Mouse (Mus musculus) erythroblast, embryonic 14.5 days (primary cell): ENCODE data around the gene Pam. TPM values are rescaled to one million over a fixed set of nuclear protein-coding genes. Genes with fewer than 3 reads are reported as not detected.

ENCODE experiments used
- H3K27me3 ChIP-seq: 2 replicates; pipeline ENCODE4 v1.6.1; 2012; ENCODE audit warnings: inconsistent platforms; ENCODE audit not compliant: control insufficient read depth
- H3K36me3 ChIP-seq: 2 replicates; pipeline ENCODE4 v1.6.1; 2012; ENCODE audit warnings: mild to moderate bottlenecking, inconsistent platforms; ENCODE audit not compliant: control insufficient read depth
- H3K4me1 ChIP-seq: 2 replicates; pipeline ENCODE4 v1.6.1; 2012; ENCODE audit warnings: inconsistent platforms; ENCODE audit not compliant: control insufficient read depth
- H3K4me3 ChIP-seq: replicated peaks from 2 replicates; pipeline ENCODE3; 2012; ENCODE audit warnings: moderate library complexity, mild to moderate bottlenecking, inconsistent platforms
- H3K9me3 ChIP-seq: 2 replicates; pipeline ENCODE4 v1.6.1; 2012; ENCODE audit warnings: low read length, inconsistent platforms, mixed read lengths; ENCODE audit not compliant: control insufficient read depth
- GATA1 ChIP-seq: IDR thresholded peaks from 2 replicates; pipeline ENCODE4 v1.6.1; 2012; ENCODE audit warnings: low read length, inconsistent platforms, mixed read lengths
- TAL1 ChIP-seq: IDR thresholded peaks from 3 replicates; pipeline ENCODE4 v1.6.1; 2012; ENCODE audit warnings: low read length, inconsistent platforms, mixed read lengths
- polyA plus RNA-seq: library from polyadenylated mRNA; stranded (reverse); fragments of >175 nt; gene quantifications from 2 replicates; pipeline ENCODE4 v1.2.3, GENCODE M21; 2012

Pam gene
- polyA plus RNA-seq, 1 experiment: 0.12 TPM

- no peaks in the 10 kb centered on the region for H3K27me3 ChIP-seq
- H3K9me3 ChIP-seq: no peaks in the 10 kb centered on the region
Observed at GRCm38 (mm10) chr1:98083508-98083907, 11.9 kb downstream of the Pam start.

GRCm38 (mm10) chr1:98082988-98083387 is 12.5 kb downstream of the Pam start:
- H3K27me3 ChIP-seq: no peaks in the 10 kb centered on the region

More at GRCm38 (mm10) chr1:98083508-98083907, 11.9 kb downstream of the Pam start:
- H3K36me3 ChIP-seq: no peaks in the 10 kb centered on the region
- TF ChIP-seq TAL1 (no peak), GATA1 (no peak)
- no peak overlapping the region for H3K4me3 ChIP-seq
- no peaks in the 10 kb centered on the region for H3K4me1 ChIP-seq

GRCm38 (mm10) chr1:98080431-98080830 is 15.0 kb downstream of the Pam start:
- H3K27me3 ChIP-seq: no peaks in the 10 kb centered on the region
- no peaks in the 10 kb centered on the region for H3K36me3 ChIP-seq
- no peak for TF ChIP-seq TAL1
- TF ChIP-seq GATA1: no peak
- H3K9me3 ChIP-seq: no peaks in the 10 kb centered on the region
- no peak overlapping the region for H3K4me3 ChIP-seq
- H3K4me1 ChIP-seq: no peaks in the 10 kb centered on the region

More at GRCm38 (mm10) chr1:98082988-98083387, 12.5 kb downstream of the Pam start:
- Histone ChIP-seq H3K36me3 (no peaks in the 10 kb centered on the region), H3K9me3 (no peaks in the 10 kb centered on the region), H3K4me3 (no peak overlapping the region), H3K4me1 (no peaks in the 10 kb centered on the region)
- TF ChIP-seq GATA1 (no peak), TAL1 (no peak)

- no peaks in the 10 kb centered on the region for H3K36me3 ChIP-seq
- TF ChIP-seq GATA1: no peak
- TF ChIP-seq TAL1: no peak
- H3K4me3 ChIP-seq: no peak overlapping the region
- H3K4me1 ChIP-seq: no peaks in the 10 kb centered on the region
- H3K9me3 ChIP-seq: no peaks in the 10 kb centered on the region
- H3K27me3 ChIP-seq: no peaks in the 10 kb centered on the region
Observed at GRCm38 (mm10) chr1:98079640-98080039, 15.8 kb downstream of the Pam start.

- Histone ChIP-seq H3K4me1 (no peaks in the 10 kb centered on the region), H3K27me3 (no peaks in the 10 kb centered on the region), H3K9me3 (no peaks in the 10 kb centered on the region), H3K4me3 (no peak overlapping the region), H3K36me3 (no peaks in the 10 kb centered on the region)
- TF ChIP-seq GATA1: no peak
- TF ChIP-seq TAL1: no peak
Observed at GRCm38 (mm10) chr1:98078735-98079134, 16.7 kb downstream of the Pam start.

GRCm38 (mm10) chr1:98073826-98074225 is 21.6 kb downstream of the Pam start:
- no peak for TF ChIP-seq GATA1
- TF ChIP-seq TAL1: no peak
- Histone ChIP-seq H3K36me3 (no peaks in the 10 kb centered on the region), H3K4me3 (no peak overlapping the region), H3K9me3 (no peaks in the 10 kb centered on the region), H3K27me3 (no peaks in the 10 kb centered on the region), H3K4me1 (no peaks in the 10 kb centered on the region)

- TF ChIP-seq GATA1 (no peak), TAL1 (no peak)
- no peaks in the 10 kb centered on the region for H3K9me3 ChIP-seq
- no peaks in the 10 kb centered on the region for H3K36me3 ChIP-seq
- H3K4me3 ChIP-seq: no peak overlapping the region
- no peaks in the 10 kb centered on the region for H3K27me3 ChIP-seq
- no peaks in the 10 kb centered on the region for H3K4me1 ChIP-seq
Observed at GRCm38 (mm10) chr1:98073127-98073526, 22.3 kb downstream of the Pam start.

GRCm38 (mm10) chr1:98072045-98072444 is 23.4 kb downstream of the Pam start:
- H3K9me3 ChIP-seq: no peaks in the 10 kb centered on the region
- TF ChIP-seq GATA1 (no peak), TAL1 (no peak)
- no peaks in the 10 kb centered on the region for H3K4me1 ChIP-seq
- no peak overlapping the region for H3K4me3 ChIP-seq
- no peaks in the 10 kb centered on the region for H3K36me3 ChIP-seq
- no peaks in the 10 kb centered on the region for H3K27me3 ChIP-seq

- no peaks in the 10 kb centered on the region for H3K4me1 ChIP-seq
- TF ChIP-seq GATA1: no peak
- no peak for TF ChIP-seq TAL1
- no peaks in the 10 kb centered on the region for H3K9me3 ChIP-seq
- H3K4me3 ChIP-seq: no peak overlapping the region
- H3K36me3 ChIP-seq: no peaks in the 10 kb centered on the region
- no peaks in the 10 kb centered on the region for H3K27me3 ChIP-seq
Observed at GRCm38 (mm10) chr1:98071436-98071835, 24.0 kb downstream of the Pam start.

- TF ChIP-seq TAL1 (no peak), GATA1 (no peak)
- H3K9me3 ChIP-seq: no peaks in the 10 kb centered on the region
- no peak overlapping the region for H3K4me3 ChIP-seq
- no peaks in the 10 kb centered on the region for H3K4me1 ChIP-seq
- H3K27me3 ChIP-seq: no peaks in the 10 kb centered on the region
- no peaks in the 10 kb centered on the region for H3K36me3 ChIP-seq
Observed at GRCm38 (mm10) chr1:98070743-98071325, 24.6 kb downstream of the Pam start.
